Mouse (Mus musculus) skeletal muscle tissue, adult 2 months (tissue): Measurements from ENCODE around the gene Rnf41.

Experiments used
- DNase-seq: peaks from one replicate; pipeline ENCODE4 v3.0.0-alpha.2; 2012; ENCODE audit warnings: low read depth, low spot score

Rnf41 gene

DNA sequence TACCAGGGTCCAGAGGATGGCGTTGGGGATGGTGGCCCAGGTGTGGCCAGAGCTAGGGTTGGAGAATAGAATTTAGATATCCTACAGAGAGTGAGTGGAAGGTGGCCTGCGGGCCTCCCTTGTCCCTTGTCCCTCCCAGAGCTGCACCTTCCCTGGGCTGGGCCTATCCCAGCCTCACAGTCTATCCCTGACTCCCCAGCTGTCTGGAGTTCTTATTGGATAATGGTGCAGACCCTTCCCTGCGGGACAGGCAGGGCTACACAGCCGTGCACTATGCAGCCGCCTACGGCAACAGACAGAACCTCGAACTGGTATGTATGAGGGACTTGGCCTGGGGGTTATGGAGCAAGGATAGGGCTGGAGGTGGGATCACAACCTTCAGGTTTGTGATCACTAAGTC is 25.6 kb upstream of the Rnf41 start:
- DNase-seq = no peak

GRCm38 (mm10) chr10:128388941-128389340 is 22.5 kb upstream of the Rnf41 start:
- DNase-seq = no peak

- DNase-seq = no peak
Observed at GRCm38 (mm10) chr10:128389570-128389969, 21.9 kb upstream of the Rnf41 start.

- DNase-seq = no peak
Observed at GRCm38 (mm10) chr10:128390366-128390765, 21.1 kb upstream of the Rnf41 start.

GRCm38 (mm10) chr10:128391850-128392249 is 19.6 kb upstream of the Rnf41 start:
- DNase-seq = no peak

DNA sequence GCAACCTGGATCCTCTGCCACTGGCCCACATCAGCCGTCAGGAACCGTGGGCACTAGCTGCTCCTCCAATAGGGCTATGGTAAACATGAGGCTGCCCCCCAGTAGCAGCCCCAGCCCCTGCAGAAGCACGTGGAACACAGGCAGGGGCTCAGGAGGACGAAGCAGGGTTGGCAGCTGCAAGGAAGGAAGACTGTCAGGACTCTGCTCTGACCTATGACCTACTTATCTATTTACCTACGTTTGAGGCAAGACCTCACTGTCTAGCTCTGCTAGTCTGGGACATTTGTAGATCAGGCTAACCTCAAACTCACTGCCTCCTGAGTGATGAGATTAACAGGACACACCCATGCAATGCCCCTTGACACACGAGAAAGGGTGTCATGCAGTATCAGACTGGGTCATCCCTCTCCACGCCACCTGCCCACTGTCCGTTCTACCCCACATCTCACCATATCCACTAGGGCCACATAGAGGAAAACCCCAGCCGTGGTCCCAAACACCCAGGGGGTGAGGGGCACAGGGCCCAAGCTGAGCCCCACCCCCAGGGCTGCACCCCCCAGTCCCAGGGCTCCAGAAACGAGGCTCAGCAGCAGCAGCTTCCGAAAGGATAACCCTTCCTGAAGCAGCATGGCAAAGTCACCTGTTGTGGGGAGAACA is 15.3 kb upstream of the Rnf41 start:
- DNase-seq = no peak

GRCm38 (mm10) chr10:128396716-128397264 is 14.7 kb upstream of the Rnf41 start:
- no peak for DNase-seq

DNA sequence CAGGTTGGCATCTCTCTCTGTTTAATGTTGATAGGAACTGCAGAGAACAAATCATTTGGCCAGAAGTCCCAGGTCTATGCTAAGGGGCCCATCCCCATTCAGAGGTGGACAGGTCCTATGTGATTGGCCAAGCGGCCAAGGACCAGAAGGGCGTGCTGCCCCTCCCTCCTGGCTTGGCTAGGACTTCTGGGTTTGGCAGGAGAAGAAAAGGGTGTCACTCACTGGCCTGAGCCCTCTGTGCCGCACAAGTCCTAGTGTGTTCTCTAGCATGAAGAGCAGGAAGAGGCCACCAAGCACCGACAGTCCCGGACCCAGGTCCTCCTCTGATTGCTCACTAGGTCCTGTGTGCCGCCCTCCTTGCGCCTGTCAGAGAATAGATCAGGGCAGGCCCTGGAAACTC is 14.0 kb upstream of the Rnf41 start:
- no peak for DNase-seq

GRCm38 (mm10) chr10:128400338-128400737 is 11.1 kb upstream of the Rnf41 start:
- DNase-seq = no peak

GRCm38 (mm10) chr10:128401056-128401455 is 10.4 kb upstream of the Rnf41 start, which contains the start of gene Slc39a5:
Slc39a5 (minus strand) TSS chr10:128401229.
- DNase-seq = no peak

- DNase-seq = no peak
Observed at GRCm38 (mm10) chr10:128401638-128402037, 9.8 kb upstream of the Rnf41 start.

DNA sequence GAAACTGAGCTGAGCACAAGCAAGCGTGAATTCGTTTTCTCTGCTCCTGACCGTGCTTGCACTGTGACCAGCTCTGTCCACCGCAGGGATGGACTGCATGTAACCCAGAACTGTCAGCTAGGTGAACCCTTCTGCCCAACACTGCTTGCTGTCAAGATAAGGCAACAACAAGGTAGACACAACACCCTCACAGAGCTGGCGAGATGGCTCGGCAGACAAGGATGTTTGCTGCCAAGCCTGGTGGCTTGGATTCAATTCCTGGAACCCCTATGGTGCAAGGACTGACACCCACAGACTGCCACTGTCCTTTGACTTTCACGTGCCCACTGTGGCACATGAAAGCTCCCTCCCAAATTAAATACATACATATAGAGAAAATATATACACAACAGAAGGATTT is 7.5 kb upstream of the Rnf41 start:
- DNase-seq = no peak

GRCm38 (mm10) chr10:128408591-128409535 is 2.6 kb upstream of the Rnf41 start:
- no peak for DNase-seq

GRCm38 (mm10) chr10:128409692-128410559 is 1.5 kb upstream of the Rnf41 start:
- peak; percentile 98 for DNase-seq

GRCm38 (mm10) chr10:128410560-128410845 is 954 bp upstream of the Rnf41 start:
- no peak for DNase-seq

- peak; percentile 30 for DNase-seq
Observed at GRCm38 (mm10) chr10:128412055-128412381, 561 bp downstream of the Rnf41 start.

- DNase-seq = no peak
Observed at GRCm38 (mm10) chr10:128412558-128412957, 1.1 kb downstream of the Rnf41 start.

DNA sequence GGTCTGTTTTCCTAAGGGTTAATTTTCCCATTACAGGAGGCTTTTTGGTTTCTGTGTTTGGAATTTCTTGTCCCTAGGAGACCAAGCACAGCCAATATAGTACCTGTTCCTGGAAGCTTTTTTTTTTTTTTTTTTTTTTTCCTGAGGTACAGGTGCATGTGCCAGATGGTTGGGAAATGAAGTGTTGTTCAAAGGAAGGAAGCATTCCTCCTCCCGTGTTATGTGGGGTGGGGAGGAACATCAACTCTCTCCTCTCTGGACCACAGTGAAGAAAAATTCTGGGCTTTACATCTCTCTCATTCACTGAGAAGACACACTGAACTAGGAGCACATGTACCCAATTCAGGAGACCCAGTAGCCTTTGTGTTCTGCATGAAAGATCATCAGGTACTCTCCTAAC is 1.6 kb downstream of the Rnf41 start:
- no peak for DNase-seq

- no peak for DNase-seq
Observed at GRCm38 (mm10) chr10:128414848-128415247, 3.4 kb downstream of the Rnf41 start.

DNA sequence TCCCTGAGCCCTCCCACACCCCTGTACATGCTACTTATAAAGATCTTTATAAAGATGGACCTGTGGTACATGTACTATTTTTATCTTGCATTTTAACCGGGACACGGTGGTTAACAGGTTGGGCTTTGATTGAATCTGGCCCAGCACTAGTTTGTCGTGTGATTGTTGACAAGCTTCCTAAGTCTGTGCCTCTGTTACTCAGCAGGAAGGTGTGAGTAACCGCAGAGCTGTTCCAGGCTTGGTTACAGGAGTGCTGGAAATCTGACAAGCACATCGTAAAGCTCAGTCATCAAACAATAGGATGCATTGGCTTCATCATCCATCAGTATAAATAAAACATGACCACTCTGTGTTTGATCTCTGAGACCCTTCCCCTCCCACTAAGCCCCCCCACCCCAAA is 11.0 kb downstream of the Rnf41 start:
- no peak for DNase-seq

DNA sequence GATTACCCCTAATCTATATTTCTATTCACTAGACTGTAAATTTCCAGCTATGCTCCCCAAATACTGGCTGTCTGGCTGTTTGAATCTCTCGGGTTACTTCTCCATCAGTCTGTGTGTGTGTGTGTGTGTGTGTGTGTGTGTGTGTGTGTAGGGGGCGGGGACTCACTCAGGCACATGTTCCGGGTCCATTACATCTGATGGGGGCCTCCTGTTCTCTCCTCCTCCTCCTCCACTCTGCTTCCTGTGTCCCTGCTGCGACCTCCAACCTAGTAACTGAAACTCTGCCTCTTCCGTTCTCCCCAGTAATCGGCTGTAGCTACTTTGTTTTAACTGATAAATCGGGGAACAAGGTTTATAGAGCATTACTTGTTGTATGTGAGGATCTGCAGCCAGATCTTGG is 13.1 kb downstream of the Rnf41 start:
- DNase-seq = no peak

DNA sequence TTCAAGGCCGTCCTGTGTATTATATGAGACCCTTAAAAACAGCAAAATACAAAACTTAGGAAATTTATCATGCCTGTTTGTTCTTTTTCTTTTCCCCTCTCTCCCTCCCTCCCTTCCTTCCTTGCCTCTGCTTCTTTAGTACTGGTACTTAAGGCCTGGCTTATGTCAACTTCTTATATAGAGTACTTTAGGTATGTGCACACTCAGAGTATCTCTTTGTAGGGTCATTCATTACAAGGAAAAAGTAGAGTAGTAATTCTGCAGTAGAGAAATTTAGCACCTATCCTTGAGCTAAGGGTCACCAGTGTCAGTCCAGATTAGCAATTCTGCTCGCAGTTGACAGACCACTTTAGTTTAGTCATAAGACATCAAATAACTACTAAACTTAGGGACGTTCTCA is 13.8 kb downstream of the Rnf41 start:
- no peak for DNase-seq
